Mouse (Mus musculus) spleen, adult 2 months (tissue): Measurements from ENCODE around the gene Robo2.

Experiments used
- CTCF ChIP-seq: fragments of 200-500 bp; IDR thresholded peaks from 2 replicates; pipeline ENCODE4 v1.5.1; 2011; ENCODE audit warnings: mild to moderate bottlenecking, inconsistent platforms; ENCODE audit not compliant: insufficient read depth, insufficient read length, insufficient replicate concordance; ENCODE audit errors: extremely low read depth
- POLR2A ChIP-seq: fragments of 200-500 bp; IDR thresholded peaks from 2 replicates; pipeline ENCODE4 v1.6.1; 2011; ENCODE audit warnings: low read depth, low read length, inconsistent platforms

DNA sequence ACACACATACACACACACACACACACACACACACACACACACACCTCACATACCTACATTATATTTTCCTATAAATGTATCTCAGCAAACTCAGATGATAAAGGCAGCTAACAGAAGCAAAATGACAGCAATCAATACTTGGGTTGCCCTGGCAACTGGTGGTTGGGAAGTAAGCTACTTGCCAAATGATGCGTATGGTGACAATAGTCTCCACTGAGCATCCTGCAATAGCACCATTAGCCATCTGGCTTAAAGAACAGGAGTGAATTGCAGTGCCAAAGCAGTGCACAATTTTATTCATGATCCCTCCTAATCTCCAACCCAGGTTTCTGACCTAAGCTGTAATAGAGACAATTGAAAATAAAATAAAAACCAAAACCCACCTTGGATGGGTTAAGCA is 529.7 kb downstream of the Robo2 start:
- TF ChIP-seq CTCF (no peak), POLR2A (no peak)
